Mouse (Mus musculus) midbrain, embryonic 16.5 days (tissue): ENCODE results near the gene Pld3. TPM values are rescaled to one million over a fixed set of nuclear protein-coding genes. Genes with fewer than 3 reads are reported as not detected.

Source experiments
- ATAC-seq: fragments of 200-750 bp; cut with Nextera tagmentation; 2 replicates; pipeline ENCODE4 v1.8.0; 2017; ENCODE audit warnings: moderate TSS enrichment
- H3K27ac ChIP-seq: fragments of 300-500 bp; sonication (generic); 2 replicates; pipeline ENCODE4 v1.5.1; 2014; ENCODE audit warnings: mild to moderate bottlenecking, low read length, mixed read lengths
- H3K27me3 ChIP-seq: fragments of 300-500 bp; sonication (generic); 2 replicates; pipeline ENCODE4 v1.6.1; 2014; ENCODE audit warnings: low read depth, low read length, mixed read lengths; ENCODE audit not compliant: control insufficient read depth, insufficient read depth
- H3K36me3 ChIP-seq: fragments of 300-500 bp; sonication (generic); 2 replicates; pipeline ENCODE4 v1.6.1; 2014; ENCODE audit warnings: mild to moderate bottlenecking, low read length, moderate library complexity, mixed read lengths; ENCODE audit not compliant: control insufficient read depth, insufficient read depth
- H3K4me1 ChIP-seq: fragments of 300-500 bp; sonication (generic); 2 replicates; pipeline ENCODE4 v1.6.1; 2014; ENCODE audit warnings: mild to moderate bottlenecking, low read length, mixed read lengths; ENCODE audit not compliant: control insufficient read depth, insufficient read depth
- H3K4me2 ChIP-seq: fragments of 300-500 bp; sonication (generic); 2 replicates; pipeline ENCODE4 v1.6.1; 2014; ENCODE audit warnings: mild to moderate bottlenecking, low read length, mixed read lengths
- H3K4me3 ChIP-seq: fragments of 300-500 bp; sonication (generic); 2 replicates; pipeline ENCODE4 v1.5.1; 2014; ENCODE audit warnings: low read depth, mild to moderate bottlenecking, low read length, moderate library complexity, mixed read lengths
- H3K9ac ChIP-seq: fragments of 300-500 bp; sonication (generic); 2 replicates; pipeline ENCODE4 v1.6.1; 2014; ENCODE audit warnings: low read depth, low read length, mixed read lengths
- H3K9me3 ChIP-seq: fragments of 300-500 bp; sonication (generic); replicated peaks from 2 replicates; pipeline ENCODE4 v1.6.1; 2014; ENCODE audit warnings: mild to moderate bottlenecking, low read length, mixed read lengths; ENCODE audit not compliant: control insufficient read depth, poor library complexity, severe bottlenecking
- WGBS: fragments of 180-500 bp; shearing (Covaris S2); extraction: QIAGEN DNeasy Blood & Tissue Kit; methylation state at CpG from one replicate; pipeline ENCODE4 v1.1.7; 2014; 5-methylcytosine and 5-hydroxymethylcytosine counted together
- polyA plus RNA-seq: library from polyadenylated mRNA; unstranded; fragments of >200 nt; fragmentation: Nextera tagmentation; extraction: Ambion mirVana; gene quantifications from 2 replicates; pipeline ENCODE4 v1.2.1, GENCODE M21; 2015

Pld3 gene
- 171 and 225 TPM in 2 replicates for polyA plus RNA-seq

GRCm38 (mm10) chr7:27552931-27553513, at the start of gene Pld3, which contains the start of gene 2310022A10Rik:
TSS of gene Pld3 (minus strand) at chr7:27553218.
TSS of gene 2310022A10Rik (plus strand) at chr7:27553233.
- Histone ChIP-seq H3K27ac (peak within 1 kb of the TSS; percentile 47), H3K4me3 (peak within 1 kb of the TSS; percentile 82)
- WGBS = 0% methylated on average over 41 of the region's 41 CpGs

GRCm38 (mm10) chr7:27602161-27602560, 49.1 kb upstream of the Pld3 start:
- 81% methylated on average over 2 of the region's 2 CpGs for WGBS
- Histone ChIP-seq H3K9me3 (no peaks in the 10 kb centered on the region), H3K27ac (no peak overlapping the region), H3K36me3 (no peaks in the 10 kb centered on the region), H3K9ac (no peak overlapping the region), H3K27me3 (no peaks in the 10 kb centered on the region), H3K4me3 (no peak overlapping the region), H3K4me1 (peaks cover 4% of the 10 kb centered on the region; the same call in 1 of the 2 replicates), H3K4me2 (no peak overlapping the region)
- ATAC-seq = no peak

More at GRCm38 (mm10) chr7:27552931-27553513, at the start of gene Pld3, which contains the start of gene 2310022A10Rik:
- peak within 1 kb of the TSS; percentile 89 for H3K9ac ChIP-seq
- peak; percentile 99 for ATAC-seq
- H3K4me1 ChIP-seq = peaks cover 22% of the 10 kb centered on the region
- H3K4me2 ChIP-seq = peak within 1 kb of the TSS; percentile 91
- H3K36me3 ChIP-seq = no peaks in the 10 kb centered on the region; the same call in 1 of the 2 replicates
- no peaks in the 10 kb centered on the region for H3K9me3 ChIP-seq
- H3K27me3 ChIP-seq = no peaks in the 10 kb centered on the region

DNA sequence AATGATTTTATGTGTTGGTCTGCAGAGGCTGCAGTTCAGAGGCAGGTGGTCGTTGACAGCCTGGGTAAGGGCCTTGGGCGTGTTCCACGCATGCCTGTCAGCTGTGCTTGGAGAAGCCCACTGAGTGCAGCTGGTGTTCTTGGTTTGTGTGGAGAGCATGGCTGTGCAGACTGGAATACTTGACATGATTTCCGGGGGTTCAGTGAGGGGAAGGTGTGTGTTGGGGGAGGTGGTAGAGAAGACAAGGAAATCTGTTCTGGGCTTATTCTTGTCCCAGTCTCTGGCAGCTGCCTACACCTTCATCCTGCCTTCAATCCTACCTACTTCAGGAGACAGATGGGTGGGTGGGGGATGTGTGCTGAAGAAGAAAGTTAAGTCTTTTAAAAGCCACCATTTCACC, 48.6 kb upstream of the Pld3 start:
- H3K9me3 ChIP-seq = no peaks in the 10 kb centered on the region
- H3K4me3 ChIP-seq = no peak overlapping the region
- no peak overlapping the region for H3K4me2 ChIP-seq
- 69% methylated on average over 4 of the region's 4 CpGs for WGBS
- no peaks in the 10 kb centered on the region for H3K36me3 ChIP-seq
- H3K27ac ChIP-seq = no peak overlapping the region
- no peak for ATAC-seq
- no peaks in the 10 kb centered on the region for H3K27me3 ChIP-seq
- peaks cover 2% of the 10 kb centered on the region for H3K4me1 ChIP-seq
- H3K9ac ChIP-seq = no peak overlapping the region

DNA sequence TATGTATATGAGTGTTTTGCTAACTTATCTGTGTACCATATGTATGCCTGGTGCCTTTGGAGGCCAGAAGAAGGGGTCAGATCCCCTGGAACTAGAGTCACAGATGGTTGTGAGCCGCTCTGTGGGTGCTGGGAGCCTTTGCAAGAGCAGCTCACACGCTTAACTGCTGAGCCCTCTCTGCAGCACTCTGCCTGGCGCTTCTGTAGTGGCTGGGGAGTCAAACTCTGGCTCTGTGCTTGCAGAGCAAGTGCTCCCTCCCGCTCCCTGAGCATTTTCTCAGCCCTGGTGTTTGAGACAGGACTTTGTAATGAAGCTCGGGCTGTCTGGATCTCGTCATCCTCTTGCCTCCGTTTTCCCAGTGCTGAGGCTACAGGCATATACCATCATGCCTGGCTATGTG, 45.0 kb upstream of the Pld3 start:
- ATAC-seq = no peak
- Histone ChIP-seq H3K4me3 (no peak overlapping the region), H3K27ac (no peak overlapping the region), H3K9ac (no peak overlapping the region), H3K9me3 (no peaks in the 10 kb centered on the region), H3K4me2 (no peak overlapping the region), H3K27me3 (no peaks in the 10 kb centered on the region), H3K4me1 (peaks cover 10% of the 10 kb centered on the region), H3K36me3 (no peaks in the 10 kb centered on the region)
- WGBS = 88% methylated on average over 7 of the region's 7 CpGs

DNA sequence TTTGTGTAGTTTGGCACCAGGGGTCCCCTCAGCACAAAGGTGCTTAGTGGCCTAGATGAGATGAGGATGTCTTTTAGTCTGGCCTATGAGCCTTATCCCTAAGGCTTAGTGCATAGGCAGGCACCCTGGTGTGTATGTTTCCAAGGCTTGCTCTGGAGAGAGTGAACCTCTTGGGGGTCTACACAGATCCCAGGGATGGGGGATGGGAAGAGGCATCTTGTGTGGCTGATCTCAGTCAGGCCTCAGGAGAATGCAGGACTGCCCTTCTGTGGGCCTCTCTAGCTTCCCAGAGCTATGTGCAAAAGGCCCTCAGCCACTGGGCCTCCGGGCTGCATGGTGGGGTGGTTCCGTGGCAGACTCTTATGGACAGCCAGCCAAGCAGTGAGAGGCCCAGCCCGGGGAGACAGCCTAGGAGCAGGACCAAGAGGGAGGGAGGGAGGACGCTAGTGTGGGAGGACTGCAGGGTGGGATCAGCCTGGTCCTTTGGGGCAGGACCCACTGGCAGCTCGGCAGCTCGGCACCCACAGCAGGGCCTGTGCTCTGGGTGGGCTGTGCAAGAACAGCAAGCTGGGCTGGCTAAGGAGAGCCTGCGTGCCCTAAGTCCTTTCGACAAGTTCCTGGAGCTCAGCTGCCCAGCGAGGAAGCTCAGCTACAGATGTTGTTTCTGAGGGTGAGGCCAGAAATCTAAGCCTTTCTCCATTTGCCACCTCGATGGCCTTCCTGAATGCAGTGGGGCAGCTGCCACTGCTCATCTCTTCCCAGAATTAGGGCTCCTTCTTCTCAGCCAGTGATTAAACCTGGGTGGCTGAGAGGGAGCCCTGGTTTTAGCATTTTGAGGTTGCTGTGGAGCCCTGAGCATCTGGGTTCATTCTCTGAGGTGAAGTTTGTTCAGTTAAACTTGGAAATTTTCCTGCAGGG, 43.8 kb upstream of the Pld3 start:
- no peak for ATAC-seq
- Histone ChIP-seq H3K4me2 (no peak overlapping the region), H3K9me3 (no peaks in the 10 kb centered on the region), H3K9ac (peak overlapping the region; percentile 27; the same call in 1 of the 2 replicates), H3K36me3 (no peaks in the 10 kb centered on the region), H3K27me3 (no peaks in the 10 kb centered on the region), H3K4me3 (no peak overlapping the region), H3K4me1 (peaks cover 18% of the 10 kb centered on the region), H3K27ac (peak overlapping the region; percentile 42)
- WGBS = 51% methylated on average over 10 of the region's 10 CpGs

DNA sequence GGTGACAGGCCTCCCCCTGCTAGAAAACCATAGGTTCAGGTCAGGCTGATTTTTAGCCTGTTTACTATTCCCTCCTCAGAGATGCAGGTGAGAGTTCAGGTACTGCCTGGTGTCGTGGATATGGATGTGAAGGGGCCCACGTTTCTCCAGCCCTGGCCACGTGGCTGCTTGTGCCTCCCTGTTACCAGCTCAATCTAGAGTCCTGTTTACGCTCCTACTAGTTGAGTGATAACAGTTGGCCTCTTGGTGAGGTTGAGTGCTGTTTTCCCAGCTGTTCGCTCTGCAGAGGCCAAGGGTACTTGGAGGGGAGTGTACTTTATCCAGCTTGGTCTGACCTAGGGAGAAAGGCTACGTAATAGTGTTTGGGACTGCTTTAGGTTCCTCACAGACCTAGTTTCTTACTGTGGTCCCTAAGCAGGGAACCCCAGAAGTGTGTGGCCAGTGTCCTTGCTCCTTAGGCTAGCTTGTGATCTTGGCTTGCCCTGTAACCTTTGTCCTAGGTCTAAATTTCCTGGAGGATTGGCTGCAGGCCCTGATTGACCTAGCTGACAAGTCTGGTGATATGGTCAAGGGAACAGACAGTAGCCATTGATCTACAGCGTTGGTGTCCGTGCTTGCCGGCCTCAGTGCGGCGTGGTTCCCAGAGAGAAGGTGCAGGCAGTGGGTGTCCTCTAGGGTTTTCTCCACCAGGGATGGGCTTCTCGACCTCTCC, 40.1 kb upstream of the Pld3 start:
- Histone ChIP-seq H3K27ac (no peak overlapping the region), H3K36me3 (no peaks in the 10 kb centered on the region), H3K9me3 (no peaks in the 10 kb centered on the region), H3K4me3 (peak overlapping the region; percentile 73), H3K9ac (peak overlapping the region; percentile 82), H3K4me2 (peak overlapping the region; percentile 85), H3K4me1 (peaks cover 18% of the 10 kb centered on the region), H3K27me3 (no peaks in the 10 kb centered on the region)
- no peak for ATAC-seq
- 75% methylated on average over 12 of the region's 12 CpGs for WGBS

GRCm38 (mm10) chr7:27592217-27592929, 39.4 kb upstream of the Pld3 start:
- Histone ChIP-seq H3K9ac (peak overlapping the region; percentile 82), H3K4me2 (peak overlapping the region; percentile 85), H3K4me3 (peak overlapping the region; percentile 73), H3K4me1 (peaks cover 18% of the 10 kb centered on the region), H3K27me3 (no peaks in the 10 kb centered on the region), H3K9me3 (no peaks in the 10 kb centered on the region), H3K27ac (peak overlapping the region; percentile 98), H3K36me3 (no peaks in the 10 kb centered on the region)
- ATAC-seq = peak; percentile 78
- 4% methylated on average over 17 of the region's 17 CpGs for WGBS
